Mouse (Mus musculus): ENCODE measurements around the gene 4921539E11Rik. TPM values are rescaled to one million over a fixed set of nuclear protein-coding genes. Genes with fewer than 3 reads are reported as not detected.

The 4921539E11Rik gene
- total and polyA plus RNA-seq, 2 experiments from 2014 or later: not detected

GRCm38 (mm10) chr4:103214925-103215820 lies 75.5 kb downstream of the 4921539E11Rik start, which contains the start of gene Slc35d1:
Slc35d1 (minus strand) TSS chr4:103215164.
- Histone ChIP-seq H3K36me3 (replicated peaks; ENCODE audit: control insufficient read depth, insufficient read depth, low read length) (peaks cover 8% of the 10 kb centered on the region), H3K9ac (replicated peaks; ENCODE audit: low read depth, low read length) (peak within 1 kb of the TSS; percentile 97), H3K27me3 (ENCODE audit: control insufficient read depth, insufficient read depth, low read length) (no peaks in the 10 kb centered on the region), H3K4me2 (ENCODE audit: low read depth, low read length) (peak within 1 kb of the TSS; percentile 71), H3K27ac (ENCODE audit: low read depth) (peak within 1 kb of the TSS; percentile 95), H3K4me1 (ENCODE audit: control insufficient read depth, insufficient read depth) (0 out of 2 replicates have a peak, but pooled peaks cover 6% of the 10 kb centered on the region), H3K4me3 (ENCODE audit: low read depth, low read length) (peak within 1 kb of the TSS; percentile 80), H3K9me3 (replicated peaks; ENCODE audit: control insufficient read depth, low read length) (no peaks in the 10 kb centered on the region)
- peak; percentile 26; the same call in 1 of the 2 replicates for TF ChIP-seq CTCF (IDR thresholded peaks at IDR 0.05; ENCODE audit: low read depth)
- TF ChIP-seq EP300 (IDR thresholded peaks at IDR 0.05; ENCODE audit: low read depth): no peak
- ATAC-seq (ENCODE audit: insufficient read depth, low read depth) (peak; percentile 86), DNase-seq (ENCODE audit: low spot score) (peak; percentile 73)
- 4% methylated on average over 58 of the region's 70 CpGs for WGBS

DNA sequence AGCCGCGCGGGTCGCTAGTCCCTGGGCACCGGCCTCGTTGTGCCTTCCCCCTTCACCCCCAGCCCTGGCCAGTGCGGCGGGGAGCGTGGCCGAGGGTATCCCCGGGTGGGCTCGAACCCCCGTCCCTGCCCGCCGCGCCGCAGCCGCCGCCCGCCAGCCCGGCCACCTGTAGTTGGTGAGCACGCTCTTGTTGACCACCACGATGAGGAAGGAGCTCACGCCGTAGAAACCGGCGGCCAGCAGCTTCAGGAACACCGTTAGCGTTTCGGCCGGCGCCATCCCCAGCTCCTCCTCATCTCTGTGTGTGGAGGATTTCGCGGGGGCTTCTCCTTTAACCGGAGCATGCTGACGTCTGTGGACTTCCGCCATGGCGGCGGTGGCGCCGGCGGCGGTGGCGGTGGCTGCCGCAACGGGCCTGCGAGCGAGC lies 76.2 kb downstream of the 4921539E11Rik start:
- no peaks in the 10 kb centered on the region for H3K9me3 ChIP-seq (replicated peaks; ENCODE audit: control insufficient read depth, low read length)
- 0 out of 2 replicates have a peak, but pooled peaks cover 6% of the 10 kb centered on the region for H3K4me1 ChIP-seq (ENCODE audit: control insufficient read depth, insufficient read depth)
- ATAC-seq (ENCODE audit: insufficient read depth, low read depth) (peak; percentile 83), DNase-seq (ENCODE audit: low spot score) (peak; percentile 55)
- peak overlapping the region; percentile 97 for H3K9ac ChIP-seq (replicated peaks; ENCODE audit: low read depth, low read length)
- WGBS: under 1% methylated on average over 46 of the region's 48 CpGs
- peak overlapping the region; percentile 80 for H3K4me3 ChIP-seq (ENCODE audit: low read depth, low read length)
- H3K27me3 ChIP-seq (ENCODE audit: control insufficient read depth, insufficient read depth, low read length): no peaks in the 10 kb centered on the region
- H3K36me3 ChIP-seq (replicated peaks; ENCODE audit: control insufficient read depth, insufficient read depth, low read length): peaks cover 15% of the 10 kb centered on the region
- no peak for TF ChIP-seq CTCF (IDR thresholded peaks at IDR 0.05; ENCODE audit: low read depth)
- TF ChIP-seq EP300 (IDR thresholded peaks at IDR 0.05; ENCODE audit: low read depth): no peak
- peak overlapping the region; percentile 71 for H3K4me2 ChIP-seq (ENCODE audit: low read depth, low read length)
- peak overlapping the region; percentile 95 for H3K27ac ChIP-seq (ENCODE audit: low read depth)

DNA sequence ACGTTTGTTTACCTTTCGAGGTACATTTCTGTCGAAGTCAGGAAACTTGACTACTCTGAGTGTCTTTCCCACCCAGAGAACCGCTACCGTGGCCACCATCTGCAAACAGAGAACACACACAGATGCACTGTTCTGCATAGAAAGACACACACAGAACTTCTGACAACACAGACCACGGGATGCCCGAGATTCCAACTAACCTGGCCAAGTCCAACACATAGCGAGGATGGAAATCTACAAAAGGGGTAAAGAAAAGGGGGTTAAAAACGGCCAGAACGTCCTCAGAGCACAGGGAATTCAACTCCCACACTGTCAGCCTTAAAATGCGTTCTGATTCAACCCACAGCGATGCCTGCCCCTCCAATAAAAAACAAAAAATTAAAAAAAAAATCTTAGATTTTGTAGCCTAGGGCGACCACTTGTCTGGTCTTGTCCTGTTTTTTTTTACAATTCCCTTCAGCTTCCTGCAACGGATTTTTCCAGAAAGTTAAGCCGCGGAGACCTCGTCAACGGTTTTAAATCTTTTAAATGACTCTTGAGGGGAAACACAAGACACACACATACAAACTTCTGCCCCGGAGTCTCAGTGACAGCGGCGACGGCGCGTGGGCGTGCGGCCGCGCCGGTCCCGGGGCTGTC lies 76.7 kb downstream of the 4921539E11Rik start:
- no peaks in the 10 kb centered on the region for H3K9me3 ChIP-seq (replicated peaks; ENCODE audit: control insufficient read depth, low read length)
- H3K4me2 ChIP-seq (ENCODE audit: low read depth, low read length): peak overlapping the region; percentile 71
- TF ChIP-seq EP300 (IDR thresholded peaks at IDR 0.05; ENCODE audit: low read depth): no peak
- no peak for TF ChIP-seq CTCF (IDR thresholded peaks at IDR 0.05; ENCODE audit: low read depth)
- H3K36me3 ChIP-seq (replicated peaks; ENCODE audit: control insufficient read depth, insufficient read depth, low read length): peaks cover 20% of the 10 kb centered on the region
- DNase-seq (ENCODE audit: low spot score): peak; percentile 23
- ATAC-seq (ENCODE audit: insufficient read depth, low read depth): no peak
- peak overlapping the region; percentile 97 for H3K9ac ChIP-seq (replicated peaks; ENCODE audit: low read depth, low read length)
- 0 out of 2 replicates have a peak, but pooled peaks cover 6% of the 10 kb centered on the region for H3K4me1 ChIP-seq (ENCODE audit: control insufficient read depth, insufficient read depth)
- no peaks in the 10 kb centered on the region for H3K27me3 ChIP-seq (ENCODE audit: control insufficient read depth, insufficient read depth, low read length)
- WGBS: 5% methylated on average over 30 of the region's 30 CpGs
- H3K4me3 ChIP-seq (ENCODE audit: low read depth, low read length): peak overlapping the region; percentile 80
- H3K27ac ChIP-seq (ENCODE audit: low read depth): peak overlapping the region; percentile 95

DNA sequence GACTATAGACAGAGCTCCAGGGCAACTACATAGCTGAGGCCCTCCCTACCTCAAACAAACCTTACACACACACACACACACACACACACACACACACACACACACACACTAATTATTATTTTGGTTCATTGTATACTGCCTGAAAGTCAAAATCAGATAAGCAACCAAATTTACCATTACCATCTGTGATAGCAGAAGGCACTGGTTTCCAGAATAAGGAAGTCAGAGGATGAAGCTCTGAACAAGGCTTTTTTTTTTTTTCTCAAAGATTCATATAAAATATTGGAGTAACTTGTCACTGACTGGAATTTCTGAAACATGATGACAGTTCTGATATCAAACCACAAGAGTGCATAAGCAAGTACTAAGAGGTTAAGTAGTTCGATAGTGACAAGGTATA lies 82.1 kb downstream of the 4921539E11Rik start:
- 83% methylated on average over 1 of the region's 1 CpGs for WGBS
- H3K36me3 ChIP-seq (replicated peaks; ENCODE audit: control insufficient read depth, insufficient read depth, low read length): peaks cover 50% of the 10 kb centered on the region
- TF ChIP-seq CTCF (IDR thresholded peaks at IDR 0.05; ENCODE audit: low read depth) (no peak), EP300 (IDR thresholded peaks at IDR 0.05; ENCODE audit: low read depth) (no peak)

DNA sequence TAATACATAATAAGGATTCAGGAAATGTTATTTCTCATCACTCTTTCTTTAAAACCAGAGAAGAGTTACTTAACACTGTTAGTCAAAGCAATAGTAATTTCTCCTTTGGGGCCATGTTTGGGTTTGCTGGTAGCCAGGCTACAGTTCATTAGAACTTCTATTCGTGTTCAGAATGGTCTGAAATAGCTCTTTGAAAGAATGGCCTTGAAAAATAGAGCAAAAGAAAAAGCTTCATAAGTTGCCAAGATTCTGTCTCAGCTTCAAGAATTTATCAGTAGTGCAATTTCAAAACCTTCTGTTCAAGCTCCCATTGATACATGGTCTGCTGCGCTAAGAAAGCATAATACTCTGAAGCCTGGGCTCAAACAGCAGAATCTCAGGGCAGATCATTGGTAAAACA lies 87.0 kb downstream of the 4921539E11Rik start:
- whole genome bisulfite sequencing: 70% methylated on average over 2 of the region's 2 CpGs
- H3K4me1 ChIP-seq (ENCODE audit: control insufficient read depth, insufficient read depth): no peaks in the 10 kb centered on the region
- no peak for DNase-seq (ENCODE audit: low spot score)
- no peak overlapping the region for H3K4me2 ChIP-seq (ENCODE audit: low read depth, low read length)
- ATAC-seq (ENCODE audit: insufficient read depth, low read depth): no peak
- H3K4me3 ChIP-seq (ENCODE audit: low read depth, low read length): no peak overlapping the region
- H3K9ac ChIP-seq (replicated peaks; ENCODE audit: low read depth, low read length): no peak overlapping the region
- H3K9me3 ChIP-seq (replicated peaks; ENCODE audit: control insufficient read depth, low read length): no peaks in the 10 kb centered on the region
- H3K36me3 ChIP-seq (replicated peaks; ENCODE audit: control insufficient read depth, insufficient read depth, low read length): peaks cover 51% of the 10 kb centered on the region
- no peak overlapping the region for H3K27ac ChIP-seq (ENCODE audit: low read depth)
- no peaks in the 10 kb centered on the region for H3K27me3 ChIP-seq (ENCODE audit: control insufficient read depth, insufficient read depth, low read length)
- TF ChIP-seq CTCF (IDR thresholded peaks at IDR 0.05; ENCODE audit: low read depth) (no peak), EP300 (IDR thresholded peaks at IDR 0.05; ENCODE audit: low read depth) (no peak)

More for the DNA sequence above, 82.1 kb downstream of the 4921539E11Rik start:
- Histone ChIP-seq H3K4me3 (ENCODE audit: low read depth, low read length) (no peak overlapping the region), H3K27ac (ENCODE audit: low read depth) (no peak overlapping the region), H3K9ac (replicated peaks; ENCODE audit: low read depth, low read length) (no peak overlapping the region), H3K4me1 (ENCODE audit: control insufficient read depth, insufficient read depth) (0 out of 2 replicates have a peak, but pooled peaks cover 6% of the 10 kb centered on the region), H3K27me3 (ENCODE audit: control insufficient read depth, insufficient read depth, low read length) (no peaks in the 10 kb centered on the region), H3K9me3 (replicated peaks; ENCODE audit: control insufficient read depth, low read length) (no peaks in the 10 kb centered on the region), H3K4me2 (ENCODE audit: low read depth, low read length) (no peak overlapping the region)
- DNase-seq (ENCODE audit: low spot score) (no peak), ATAC-seq (ENCODE audit: insufficient read depth, low read depth) (no peak)
